Mouse (Mus musculus): ENCODE data around the gene Azin2. TPM values are rescaled to one million over a fixed set of nuclear protein-coding genes. Genes with fewer than 3 reads are reported as not detected.
A peak's percentile ranks its signal among the peaks of the same experiment; 100 is the strongest.

Gene Azin2
- polyA plus RNA-seq, 1 experiment from 2014 or later: 19.1 TPM

GRCm38 (mm10) chr4:128887641-128888091 is 74.6 kb downstream of the Azin2 start:
- no peak for ATAC-seq (replicated peaks)
- WGBS: 37% methylated on average over 9 of the region's 9 CpGs
- Histone ChIP-seq H3K27ac (no peak overlapping the region), H3K4me2 (no peak overlapping the region), H3K27me3 (replicated peaks) (no peaks in the 10 kb centered on the region), H3K9ac (no peak overlapping the region), H3K9me3 (no peaks in the 10 kb centered on the region), H3K36me3 (replicated peaks) (no peaks in the 10 kb centered on the region), H3K4me3 (no peak overlapping the region), H3K4me1 (peaks cover 44% of the 10 kb centered on the region)

DNA sequence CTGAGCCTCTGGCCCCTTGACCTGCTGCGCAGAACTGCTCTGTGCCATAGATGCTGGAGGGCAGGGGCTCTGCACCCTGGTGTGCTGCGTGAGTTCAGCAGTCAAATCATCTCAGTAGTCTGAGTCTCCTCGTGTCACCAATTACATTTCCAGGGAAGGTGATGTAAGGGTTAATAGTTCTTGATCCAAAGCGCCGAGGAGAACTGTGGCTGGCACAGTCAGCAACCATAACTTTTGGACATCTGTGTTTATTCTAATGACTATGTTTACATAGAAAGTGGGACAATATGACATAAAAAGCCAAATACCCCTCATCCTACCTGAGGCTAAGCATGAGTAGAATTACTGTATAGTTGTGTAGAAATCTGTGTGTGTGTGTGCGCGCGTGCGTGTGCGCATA is 75.2 kb downstream of the Azin2 start:
- Histone ChIP-seq H3K27ac (no peak overlapping the region), H3K9ac (peak overlapping the region; percentile 14; the same call in 1 of the 2 replicates), H3K4me2 (peak overlapping the region; percentile 2; the same call in 1 of the 2 replicates), H3K27me3 (replicated peaks) (no peaks in the 10 kb centered on the region), H3K4me1 (peaks cover 44% of the 10 kb centered on the region), H3K4me3 (no peak overlapping the region; the same call in 1 of the 2 replicates), H3K9me3 (no peaks in the 10 kb centered on the region), H3K36me3 (replicated peaks) (no peaks in the 10 kb centered on the region)
- 63% methylated on average over 10 of the region's 10 CpGs for WGBS
- no peak for ATAC-seq (replicated peaks)

GRCm38 (mm10) chr4:128886571-128886970 is 75.7 kb downstream of the Azin2 start:
- 42% methylated on average over 5 of the region's 5 CpGs for WGBS
- Histone ChIP-seq H3K4me2 (peak overlapping the region; percentile 2; the same call in 1 of the 2 replicates), H3K4me3 (no peak overlapping the region; the same call in 1 of the 2 replicates), H3K4me1 (peaks cover 44% of the 10 kb centered on the region), H3K9me3 (no peaks in the 10 kb centered on the region), H3K27ac (no peak overlapping the region), H3K36me3 (replicated peaks) (no peaks in the 10 kb centered on the region), H3K27me3 (replicated peaks) (no peaks in the 10 kb centered on the region), H3K9ac (peak overlapping the region; percentile 14; the same call in 1 of the 2 replicates)
- ATAC-seq (replicated peaks): no peak

DNA sequence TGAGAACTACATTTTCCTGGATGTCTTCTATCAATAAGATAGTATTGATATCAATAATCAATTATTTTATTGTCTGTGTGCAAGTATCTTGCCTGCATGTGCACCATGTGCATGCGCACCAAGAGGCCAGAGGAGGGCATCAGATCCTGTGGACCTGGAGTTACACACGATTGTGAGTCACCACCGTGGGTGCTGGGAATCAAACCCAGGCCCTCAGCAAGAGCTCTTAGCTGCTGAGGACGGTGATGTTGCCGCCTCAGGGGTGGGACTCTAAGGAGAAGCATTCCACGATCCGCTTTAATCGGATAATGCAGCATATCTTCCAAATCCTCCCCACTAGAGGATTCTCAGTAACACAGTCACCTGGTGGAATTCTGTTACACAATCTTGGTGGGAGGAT is 76.7 kb downstream of the Azin2 start:
- no peak for ATAC-seq (replicated peaks)
- H3K36me3 ChIP-seq (replicated peaks): no peaks in the 10 kb centered on the region
- no peaks in the 10 kb centered on the region for H3K9me3 ChIP-seq
- peaks cover 44% of the 10 kb centered on the region for H3K4me1 ChIP-seq
- no peak overlapping the region for H3K9ac ChIP-seq
- no peak overlapping the region for H3K27ac ChIP-seq
- 91% methylated on average over 8 of the region's 8 CpGs for WGBS
- no peaks in the 10 kb centered on the region for H3K27me3 ChIP-seq (replicated peaks)
- no peak overlapping the region for H3K4me2 ChIP-seq
- H3K4me3 ChIP-seq: 0 out of 2 replicates have a peak overlapping the region, but pooled peaks have one; percentile 70

DNA sequence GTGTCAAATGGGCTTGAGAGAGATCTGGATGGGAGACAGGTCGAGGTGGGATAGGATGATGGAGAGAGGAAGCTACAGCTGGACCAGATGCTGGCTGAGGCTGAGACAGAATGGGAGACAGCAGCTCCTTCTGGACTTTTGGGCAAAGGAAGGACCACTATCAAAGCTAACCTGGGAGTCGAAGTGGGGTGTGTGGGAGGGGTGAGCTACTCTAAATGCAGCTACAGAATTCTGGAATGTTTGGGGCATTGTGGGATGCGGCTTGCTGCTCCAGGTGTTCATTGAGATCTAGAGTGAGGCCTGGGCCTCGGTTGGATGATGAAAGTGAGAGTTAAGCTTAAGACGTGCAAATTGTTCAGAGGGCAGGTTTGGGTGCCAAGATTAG is 77.5 kb downstream of the Azin2 start:
- no peaks in the 10 kb centered on the region for H3K27me3 ChIP-seq (replicated peaks)

GRCm38 (mm10) chr4:128883801-128884710 is 78.2 kb downstream of the Azin2 start:
- Histone ChIP-seq H3K9me3 (no peaks in the 10 kb centered on the region), H3K4me2 (peak overlapping the region; percentile 82), H3K4me1 (peaks cover 51% of the 10 kb centered on the region), H3K27ac (peak overlapping the region; percentile 79), H3K27me3 (replicated peaks) (no peaks in the 10 kb centered on the region), H3K36me3 (replicated peaks) (no peaks in the 10 kb centered on the region), H3K9ac (peak overlapping the region; percentile 77), H3K4me3 (peak overlapping the region; percentile 70)
- peak; percentile 76 for ATAC-seq (replicated peaks)
- WGBS: under 1% methylated on average over 94 of the region's 94 CpGs

More for the DNA sequence above, 77.5 kb downstream of the Azin2 start:
- H3K9me3 ChIP-seq: no peaks in the 10 kb centered on the region
- 53% methylated on average over 5 of the region's 5 CpGs for WGBS
- H3K9ac ChIP-seq: peak overlapping the region; percentile 77
- peak overlapping the region; percentile 70 for H3K4me3 ChIP-seq
- H3K27ac ChIP-seq: peak overlapping the region; percentile 79
- no peaks in the 10 kb centered on the region for H3K36me3 ChIP-seq (replicated peaks)
- ATAC-seq (replicated peaks): no peak
- H3K4me1 ChIP-seq: peaks cover 44% of the 10 kb centered on the region
- H3K4me2 ChIP-seq: peak overlapping the region; percentile 82

- H3K27ac ChIP-seq: peak within 1 kb of the TSS; percentile 79
- H3K9ac ChIP-seq: peak within 1 kb of the TSS; percentile 77
- H3K4me2 ChIP-seq: peak within 1 kb of the TSS; percentile 82
- under 1% methylated on average over 36 of the region's 37 CpGs for WGBS
- peak within 1 kb of the TSS; percentile 70 for H3K4me3 ChIP-seq
- H3K4me1 ChIP-seq: peaks cover 54% of the 10 kb centered on the region
- H3K27me3 ChIP-seq (replicated peaks): no peaks in the 10 kb centered on the region
- peak; percentile 64 for ATAC-seq (replicated peaks)
- H3K36me3 ChIP-seq (replicated peaks): no peaks in the 10 kb centered on the region
- no peaks in the 10 kb centered on the region for H3K9me3 ChIP-seq
Observed at GRCm38 (mm10) chr4:128883379-128883781, 78.9 kb downstream of the Azin2 start, which contains the start of gene Trim62. Gene Trim62 (plus strand): TSS chr4:128883580.

Other genes with a start within 250 kb of the Azin2 start
- gene A3galt2, start 207.1 kb downstream of the Azin2 start, polyA plus RNA-seq (2015; fragmentation: Nextera tagmentation; extraction: Ambion mirVana): 0.28 and 0.34 TPM in 2 replicates
- gene Zfp362, start 156.4 kb downstream of the Azin2 start, polyA plus RNA-seq (2015; fragmentation: Nextera tagmentation; extraction: Ambion mirVana): 40.1 and 42.2 TPM in 2 replicates
- 21.3 and 21.5 TPM in 2 replicates for gene Trim62, start 78.9 kb downstream of the Azin2 start, polyA plus RNA-seq (2015; fragmentation: Nextera tagmentation; extraction: Ambion mirVana)
- gene Ak2, start 29.5 kb upstream of the Azin2 start, polyA plus RNA-seq (2015; fragmentation: Nextera tagmentation; extraction: Ambion mirVana): 82.4 and 83.2 TPM in 2 replicates
- 34.6 and 35.4 TPM in 2 replicates for gene Rnf19b, start 95.8 kb upstream of the Azin2 start, polyA plus RNA-seq (2015; fragmentation: Nextera tagmentation; extraction: Ambion mirVana)
- not detected in 2 replicates for gene Tmem54, start 143.1 kb upstream of the Azin2 start, polyA plus RNA-seq (2015; fragmentation: Nextera tagmentation; extraction: Ambion mirVana)
- gene Hpca, start 159.6 kb upstream of the Azin2 start, polyA plus RNA-seq (2015; fragmentation: Nextera tagmentation; extraction: Ambion mirVana): 76.7 and 78.1 TPM in 2 replicates
- 7.0 and 7.8 TPM in 2 replicates for gene Fndc5, start 174.6 kb upstream of the Azin2 start, polyA plus RNA-seq (2015; fragmentation: Nextera tagmentation; extraction: Ambion mirVana)
- 21.8 and 24.4 TPM in 2 replicates for gene S100pbp, start 227.3 kb upstream of the Azin2 start, polyA plus RNA-seq (2015; fragmentation: Nextera tagmentation; extraction: Ambion mirVana)
- gene Yars, start 227.3 kb upstream of the Azin2 start, polyA plus RNA-seq (2015; fragmentation: Nextera tagmentation; extraction: Ambion mirVana): 114 and 116 TPM in 2 replicates

Measured in midbrain, embryonic 15.5 days (tissue).